Mouse (Mus musculus) forebrain, embryonic 12.5 days (tissue): ENCODE measurements around the gene Tm4sf4. TPM values are rescaled to one million over a fixed set of nuclear protein-coding genes. Genes with fewer than 3 reads are reported as not detected.

Source experiments
- ATAC-seq: fragments of 200-750 bp; cut with Nextera tagmentation; 2 replicates; pipeline ENCODE4 v1.8.0; 2017; ENCODE audit warnings: moderate TSS enrichment; ENCODE audit not compliant: low FRiP score
- H3K27ac ChIP-seq: fragments of 300-500 bp; sonication (generic); 2 replicates; pipeline ENCODE4 v1.5.1; 2016; ENCODE audit warnings: mild to moderate bottlenecking
- H3K27me3 ChIP-seq: fragments of 300-500 bp; sonication (generic); 2 replicates; pipeline ENCODE4 v1.6.1; 2016; ENCODE audit warnings: mild to moderate bottlenecking
- H3K36me3 ChIP-seq: fragments of 300-500 bp; sonication (generic); replicated peaks from 2 replicates; pipeline ENCODE4 v1.6.1; 2016; ENCODE audit warnings: mild to moderate bottlenecking
- H3K4me1 ChIP-seq: fragments of 300-500 bp; sonication (generic); 2 replicates; pipeline ENCODE4 v1.6.1; 2016
- H3K4me2 ChIP-seq: fragments of 300-500 bp; sonication (generic); 2 replicates; pipeline ENCODE4 v1.6.1; 2016; ENCODE audit warnings: mild to moderate bottlenecking, moderate library complexity
- H3K4me3 ChIP-seq: fragments of 300-500 bp; sonication (generic); replicated peaks from 2 replicates; pipeline ENCODE4 v1.5.1; 2016; ENCODE audit warnings: mild to moderate bottlenecking
- H3K9ac ChIP-seq: fragments of 300-500 bp; sonication (generic); 2 replicates; pipeline ENCODE4 v1.6.1; 2016; ENCODE audit warnings: mild to moderate bottlenecking
- H3K9me3 ChIP-seq: fragments of 300-500 bp; sonication (generic); 2 replicates; pipeline ENCODE4 v1.6.1; 2016
- WGBS: fragments of 180-500 bp; shearing (Covaris S2); methylation state at CpG from one replicate; pipeline ENCODE4 v1.1.7; 2016; 5-methylcytosine and 5-hydroxymethylcytosine counted together
- polyA plus RNA-seq: library from polyadenylated mRNA; unstranded; fragments of >200 nt; fragmentation: Nextera tagmentation; extraction: Ambion mirVana; gene quantifications from 2 replicates; pipeline ENCODE4 v1.2.1, GENCODE M21; 2016

Tm4sf4 gene
- polyA plus RNA-seq, 1 experiment from 2014 or later = not detected

GRCm38 (mm10) chr3:57445706-57446105 lies 20.6 kb downstream of the Tm4sf4 start:
- WGBS = 55% methylated on average over 3 of the region's 3 CpGs
- Histone ChIP-seq H3K4me3 (no peak overlapping the region), H3K27ac (no peak overlapping the region), H3K36me3 (no peaks in the 10 kb centered on the region), H3K4me2 (no peak overlapping the region), H3K27me3 (no peaks in the 10 kb centered on the region), H3K4me1 (no peaks in the 10 kb centered on the region), H3K9ac (no peak overlapping the region), H3K9me3 (no peaks in the 10 kb centered on the region)
- no peak for ATAC-seq

GRCm38 (mm10) chr3:57447889-57448288 lies 22.8 kb downstream of the Tm4sf4 start:
- Histone ChIP-seq H3K4me3 (no peak overlapping the region), H3K27me3 (no peaks in the 10 kb centered on the region), H3K9ac (no peak overlapping the region), H3K36me3 (no peaks in the 10 kb centered on the region), H3K27ac (no peak overlapping the region), H3K9me3 (no peaks in the 10 kb centered on the region), H3K4me2 (no peak overlapping the region), H3K4me1 (no peaks in the 10 kb centered on the region)
- WGBS = 63% methylated on average over 1 of the region's 1 CpGs
- ATAC-seq = no peak

GRCm38 (mm10) chr3:57448445-57448844 lies 23.3 kb downstream of the Tm4sf4 start:
- Histone ChIP-seq H3K27me3 (no peaks in the 10 kb centered on the region), H3K4me2 (no peak overlapping the region), H3K27ac (no peak overlapping the region), H3K4me3 (no peak overlapping the region), H3K4me1 (no peaks in the 10 kb centered on the region), H3K9ac (no peak overlapping the region), H3K36me3 (no peaks in the 10 kb centered on the region), H3K9me3 (no peaks in the 10 kb centered on the region)
- ATAC-seq = 0 out of 2 replicates have a peak, but pooled peaks have one; percentile 63
- 37% methylated on average over 5 of the region's 5 CpGs for WGBS

DNA sequence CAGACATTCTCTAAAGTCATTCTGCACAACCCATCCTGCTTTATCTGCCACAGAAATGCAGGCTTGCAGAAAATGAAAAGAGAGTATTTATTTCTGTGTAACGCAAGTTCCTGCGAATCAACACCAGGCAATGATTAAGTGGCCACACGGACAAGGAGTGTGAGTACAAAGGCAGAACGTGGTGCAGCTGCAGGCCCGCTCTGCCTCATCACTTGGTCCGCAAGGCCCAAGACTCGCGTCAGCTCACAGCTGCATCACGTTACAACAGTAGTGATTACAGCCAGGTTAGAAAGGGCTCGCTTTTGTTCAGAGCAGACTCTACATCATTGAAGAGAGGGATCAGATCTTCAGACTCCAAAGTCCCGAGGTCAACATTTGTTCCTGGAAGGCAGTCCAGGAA lies 33.5 kb downstream of the Tm4sf4 start:
- Histone ChIP-seq H3K9ac (no peak overlapping the region), H3K27me3 (no peaks in the 10 kb centered on the region), H3K9me3 (no peaks in the 10 kb centered on the region), H3K4me3 (no peak overlapping the region), H3K36me3 (0 out of 2 replicates have a peak, but pooled peaks cover 5% of the 10 kb centered on the region), H3K27ac (no peak overlapping the region), H3K4me2 (no peak overlapping the region), H3K4me1 (no peaks in the 10 kb centered on the region)
- 59% methylated on average over 11 of the region's 11 CpGs for WGBS
- ATAC-seq = no peak

DNA sequence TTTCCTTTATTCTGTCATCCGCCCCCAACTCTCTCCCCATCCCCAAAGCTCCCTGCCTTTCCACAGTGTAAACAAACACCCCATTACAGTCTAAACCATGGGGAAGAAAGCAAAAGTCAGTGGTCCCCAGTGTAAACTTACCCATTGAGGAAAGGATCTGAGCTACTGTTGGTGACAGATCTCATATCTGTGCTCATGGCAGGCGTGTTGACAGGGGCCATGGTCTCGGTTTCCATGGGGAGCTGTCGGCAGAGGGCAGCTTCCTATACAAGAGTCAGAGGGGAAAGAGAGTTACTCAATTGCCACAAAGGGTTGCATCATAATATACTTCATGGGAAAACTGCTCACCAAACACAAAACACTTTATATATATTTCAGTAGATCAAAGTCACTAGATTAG lies 38.2 kb downstream of the Tm4sf4 start:
- Histone ChIP-seq H3K4me1 (no peaks in the 10 kb centered on the region), H3K9me3 (no peaks in the 10 kb centered on the region), H3K27me3 (no peaks in the 10 kb centered on the region), H3K36me3 (0 out of 2 replicates have a peak, but pooled peaks cover 5% of the 10 kb centered on the region), H3K4me3 (no peak overlapping the region), H3K27ac (no peak overlapping the region), H3K4me2 (no peak overlapping the region), H3K9ac (no peak overlapping the region)
- WGBS = 90% methylated on average over 4 of the region's 4 CpGs
- ATAC-seq = no peak

- Histone ChIP-seq H3K4me1 (peaks cover 11% of the 10 kb centered on the region), H3K9me3 (no peaks in the 10 kb centered on the region), H3K27me3 (no peaks in the 10 kb centered on the region), H3K36me3 (no peaks in the 10 kb centered on the region), H3K4me3 (no peak overlapping the region), H3K27ac (no peak overlapping the region), H3K9ac (no peak overlapping the region), H3K4me2 (no peak overlapping the region)
- ATAC-seq = no peak
- 74% methylated on average over 3 of the region's 3 CpGs for WGBS
Observed at GRCm38 (mm10) chr3:57466289-57466688, 41.2 kb downstream of the Tm4sf4 start.

DNA sequence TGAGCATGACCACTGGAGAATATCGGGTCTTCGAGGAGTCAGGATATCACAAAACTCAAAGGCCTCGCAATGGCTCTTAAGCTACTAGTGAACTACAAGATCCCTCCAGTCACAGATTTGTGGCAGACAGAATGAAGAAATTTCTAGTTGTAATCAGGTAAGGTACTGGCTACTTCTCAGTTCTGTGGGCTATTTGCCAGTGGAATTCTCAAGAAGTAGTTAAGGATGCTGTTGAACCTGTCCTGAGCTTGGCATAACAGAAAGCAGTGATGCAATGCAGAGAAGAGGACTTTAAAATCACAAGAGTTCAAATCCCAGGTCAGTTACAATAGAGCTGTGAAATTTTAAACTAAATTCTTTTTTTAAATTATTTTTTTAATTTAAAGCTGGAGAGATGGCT lies 44.2 kb downstream of the Tm4sf4 start:
- H3K9me3 ChIP-seq = no peaks in the 10 kb centered on the region
- H3K27ac ChIP-seq = no peak overlapping the region
- H3K4me1 ChIP-seq = peaks cover 28% of the 10 kb centered on the region
- no peak overlapping the region for H3K4me2 ChIP-seq
- no peak overlapping the region for H3K9ac ChIP-seq
- H3K4me3 ChIP-seq = no peak overlapping the region
- H3K36me3 ChIP-seq = no peaks in the 10 kb centered on the region
- ATAC-seq = no peak
- no peaks in the 10 kb centered on the region for H3K27me3 ChIP-seq
- 96% methylated on average over 3 of the region's 3 CpGs for WGBS

- 6% methylated on average over 5 of the region's 5 CpGs for WGBS
- Histone ChIP-seq H3K4me1 (peaks cover 28% of the 10 kb centered on the region), H3K4me2 (0 out of 2 replicates have a peak overlapping the region, but pooled peaks have one; percentile 45), H3K36me3 (no peaks in the 10 kb centered on the region), H3K9ac (no peak overlapping the region), H3K4me3 (no peak overlapping the region), H3K27me3 (no peaks in the 10 kb centered on the region), H3K27ac (peak overlapping the region; percentile 88), H3K9me3 (no peaks in the 10 kb centered on the region)
- ATAC-seq = peak; percentile 39; the same call in 1 of the 2 replicates
Observed at GRCm38 (mm10) chr3:57470326-57470725, 45.2 kb downstream of the Tm4sf4 start.

- Histone ChIP-seq H3K4me1 (peaks cover 28% of the 10 kb centered on the region), H3K4me2 (peak overlapping the region; percentile 45), H3K9ac (no peak overlapping the region; the same call in 1 of the 2 replicates), H3K36me3 (no peaks in the 10 kb centered on the region), H3K27me3 (no peaks in the 10 kb centered on the region), H3K4me3 (peak overlapping the region; percentile 19; the same call in 1 of the 2 replicates), H3K9me3 (no peaks in the 10 kb centered on the region), H3K27ac (peak overlapping the region; percentile 88)
- ATAC-seq = peak; percentile 52
- WGBS = 2% methylated on average over 15 of the region's 15 CpGs
Observed at GRCm38 (mm10) chr3:57470981-57471601, 46.0 kb downstream of the Tm4sf4 start.

DNA sequence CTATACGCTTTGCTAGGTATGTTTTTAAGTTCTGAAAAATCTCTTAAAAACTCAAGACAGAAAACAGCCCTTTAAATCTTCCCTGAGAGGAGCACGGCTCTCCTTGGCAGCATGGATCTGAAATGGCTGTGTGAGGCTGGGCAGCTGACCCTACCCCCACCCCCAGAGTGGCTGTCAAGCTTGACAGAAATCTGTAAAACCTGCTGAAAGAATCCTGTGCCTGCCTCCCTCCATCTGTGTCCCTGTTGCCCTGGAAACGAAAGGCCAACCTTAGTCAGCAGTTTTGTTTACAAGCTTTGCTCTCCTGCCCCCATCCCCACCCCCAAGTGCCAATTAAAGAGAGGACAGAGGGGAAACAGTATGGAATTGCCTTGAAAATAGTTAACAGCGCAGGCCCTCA lies 47.3 kb downstream of the Tm4sf4 start:
- H3K4me1 ChIP-seq = peaks cover 28% of the 10 kb centered on the region
- no peaks in the 10 kb centered on the region for H3K27me3 ChIP-seq
- no peaks in the 10 kb centered on the region for H3K36me3 ChIP-seq
- 21% methylated on average over 4 of the region's 4 CpGs for WGBS
- no peaks in the 10 kb centered on the region for H3K9me3 ChIP-seq
- no peak overlapping the region for H3K4me3 ChIP-seq
- no peak overlapping the region for H3K9ac ChIP-seq
- 0 out of 2 replicates have a peak overlapping the region, but pooled peaks have one; percentile 13 for H3K4me2 ChIP-seq
- ATAC-seq = peak; percentile 85
- H3K27ac ChIP-seq = peak overlapping the region; percentile 71

GRCm38 (mm10) chr3:57474421-57474820 lies 49.3 kb downstream of the Tm4sf4 start:
- Histone ChIP-seq H3K36me3 (no peaks in the 10 kb centered on the region), H3K27ac (no peak overlapping the region), H3K4me2 (no peak overlapping the region), H3K9me3 (no peaks in the 10 kb centered on the region), H3K4me3 (no peak overlapping the region), H3K9ac (no peak overlapping the region), H3K27me3 (no peaks in the 10 kb centered on the region), H3K4me1 (peaks cover 28% of the 10 kb centered on the region)
- ATAC-seq = no peak
- WGBS = 92% methylated on average over 8 of the region's 8 CpGs

- H3K9ac ChIP-seq = no peak overlapping the region
- no peaks in the 10 kb centered on the region for H3K4me1 ChIP-seq
- no peaks in the 10 kb centered on the region for H3K27me3 ChIP-seq
- no peak overlapping the region for H3K4me3 ChIP-seq
- WGBS = 88% methylated on average over 4 of the region's 4 CpGs
- no peak for ATAC-seq
- no peaks in the 10 kb centered on the region for H3K9me3 ChIP-seq
- H3K4me2 ChIP-seq = no peak overlapping the region
- H3K27ac ChIP-seq = no peak overlapping the region
- no peaks in the 10 kb centered on the region for H3K36me3 ChIP-seq
Observed at GRCm38 (mm10) chr3:57480640-57481039, 55.5 kb downstream of the Tm4sf4 start.

- Histone ChIP-seq H3K27me3 (no peaks in the 10 kb centered on the region), H3K27ac (no peak overlapping the region), H3K9ac (no peak overlapping the region), H3K4me1 (no peaks in the 10 kb centered on the region), H3K9me3 (no peaks in the 10 kb centered on the region), H3K36me3 (no peaks in the 10 kb centered on the region), H3K4me3 (no peak overlapping the region), H3K4me2 (no peak overlapping the region)
- no peak for ATAC-seq
- 92% methylated on average over 5 of the region's 5 CpGs for WGBS
Observed at GRCm38 (mm10) chr3:57481981-57482380, 56.9 kb downstream of the Tm4sf4 start.
